Mouse (Mus musculus) thymus, adult 2 months (tissue): ENCODE data around the gene Nr1h2.

Experiments
- CTCF ChIP-seq: fragments of 200-500 bp; IDR thresholded peaks from 2 replicates; pipeline ENCODE4 v1.5.1; 2012; ENCODE audit warnings: mild to moderate bottlenecking, control low read depth, low read length, moderate library complexity, borderline replicate concordance; ENCODE audit not compliant: control insufficient read depth, poor library complexity, insufficient read depth; ENCODE audit errors: extremely low read depth
- POLR2A ChIP-seq: fragments of 200-500 bp; IDR thresholded peaks from 2 replicates; pipeline ENCODE4 v1.6.1; 2012; ENCODE audit warnings: mild to moderate bottlenecking, low read length, control low read depth, moderate library complexity; ENCODE audit not compliant: control insufficient read depth, poor library complexity, insufficient read depth; ENCODE audit errors: extremely low read depth

DNA sequence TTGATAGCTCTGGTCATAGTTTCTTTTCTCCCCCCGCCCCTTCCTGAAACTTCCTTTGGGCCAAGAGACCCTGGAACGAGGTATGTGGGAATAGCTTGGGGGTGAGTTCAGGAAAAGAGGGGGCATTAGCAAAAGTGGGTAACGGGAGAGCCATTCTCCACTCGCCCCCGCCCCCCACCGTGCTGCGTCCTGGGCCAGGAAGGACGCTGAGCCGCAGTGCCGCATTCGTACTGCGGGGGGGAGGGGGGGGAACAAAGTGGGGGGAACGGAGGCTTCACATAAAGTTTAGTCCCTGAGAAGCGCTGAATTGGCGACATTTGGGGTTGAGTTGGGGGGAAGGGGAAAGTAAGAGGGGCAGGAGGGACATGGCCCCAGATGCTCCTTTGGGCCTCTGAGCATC lies 39.3 kb upstream of the Nr1h2 start:
- TF ChIP-seq CTCF (no peak), POLR2A (no peak)
